Mouse (Mus musculus) MEL (cell line): ENCODE data around the gene Asphd1. TPM values are rescaled to one million over a fixed set of nuclear protein-coding genes. Genes with fewer than 3 reads are reported as not detected.

Source experiments
- DNase-seq: peaks from one replicate; pipeline ENCODE4 v3.0.0; 2011; ENCODE audit warnings: low read depth, low spot score
- H3K27ac ChIP-seq: 2 replicates; pipeline ENCODE4 v1.5.1; 2012; ENCODE audit warnings: low read depth, mild to moderate bottlenecking, control low read depth, low read length, moderate library complexity; ENCODE audit not compliant: control insufficient read depth
- H3K27me3 ChIP-seq, 2 experiments: fragments of 150-350 bp in 1 of 2; sonication (generic) in 1 of 2; 2 replicates each; pipeline ENCODE4 v1.6.1; 2012; ENCODE audit warnings: low read length in 2 of 2, mild to moderate bottlenecking in 2 of 2, improper control_type of control experiment in 1 of 2, moderate library complexity in 1 of 2; ENCODE audit not compliant: insufficient read depth in 2 of 2, control insufficient read depth in 1 of 2
- H3K36me3 ChIP-seq, 2 experiments: 2 replicates each; pipeline ENCODE4 v1.6.1; 2012 to 2014; ENCODE audit warnings: low read length in 2 of 2, improper control_type of control experiment in 1 of 2, inconsistent platforms in 1 of 2, mild to moderate bottlenecking in 1 of 2; ENCODE audit not compliant: insufficient read depth in 2 of 2, control insufficient read depth in 1 of 2
- H3K4me1 ChIP-seq, 2 experiments: fragments of 150-350 bp in 1 of 2; sonication (generic) in 1 of 2; 2 replicates each; pipeline ENCODE4 v1.6.1; 2012; ENCODE audit warnings: low read length in 2 of 2, improper control_type of control experiment in 1 of 2, mild to moderate bottlenecking in 1 of 2; ENCODE audit not compliant: insufficient read depth in 2 of 2, control insufficient read depth in 1 of 2
- H3K4me3 ChIP-seq, 2 experiments: fragments of 150-350 bp in 1 of 2; sonication (generic) in 1 of 2; 2 replicates each; pipeline ENCODE4 v1.5.1; 2012; ENCODE audit warnings: low read depth in 2 of 2, low read length in 2 of 2, mild to moderate bottlenecking in 2 of 2, moderate library complexity in 2 of 2, control low read depth in 1 of 2, improper control_type of control experiment in 1 of 2; ENCODE audit not compliant: control insufficient read depth in 1 of 2, insufficient read depth in 1 of 2
- H3K79me2 ChIP-seq: 2 replicates; pipeline ENCODE4 v1.6.1; 2012; ENCODE audit warnings: mild to moderate bottlenecking, low read length, moderate library complexity; ENCODE audit not compliant: control insufficient read depth, poor library complexity, insufficient read depth
- H3K9ac ChIP-seq: 2 replicates; pipeline ENCODE4 v1.6.1; 2012; ENCODE audit warnings: low read depth, mild to moderate bottlenecking, control low read depth, low read length, moderate library complexity; ENCODE audit not compliant: control insufficient read depth, poor library complexity, severe bottlenecking
- H3K9me3 ChIP-seq: fragments of 150-350 bp; sonication (generic); replicated peaks from 2 replicates; pipeline ENCODE4 v1.6.1; 2012; ENCODE audit warnings: mild to moderate bottlenecking, low read length, improper control_type of control experiment, moderate library complexity; ENCODE audit not compliant: insufficient read depth
- CHD1 ChIP-seq: IDR thresholded peaks from 2 replicates; pipeline ENCODE4 v1.6.1; 2012; ENCODE audit warnings: low read depth, mild to moderate bottlenecking, inconsistent platforms, low read length, improper control_type of control experiment
- CHD2 ChIP-seq: IDR thresholded peaks from 2 replicates; pipeline ENCODE4 v1.6.1; 2011; ENCODE audit warnings: low read length, improper control_type of control experiment
- ELF1 ChIP-seq: IDR thresholded peaks from 2 replicates; pipeline ENCODE4 v1.6.1; 2014; ENCODE audit warnings: low read depth, mild to moderate bottlenecking, inconsistent platforms, low read length, improper control_type of control experiment, moderate library complexity
- EP300 ChIP-seq, 2 experiments: IDR thresholded peaks; 2 replicates each; pipeline ENCODE4 v1.6.1; 2011; ENCODE audit warnings: improper control_type of control experiment in 2 of 2, low read length in 2 of 2, low read depth in 1 of 2, mild to moderate bottlenecking in 1 of 2
- GABPA ChIP-seq: IDR thresholded peaks from 2 replicates; pipeline ENCODE4 v1.6.1; 2012; ENCODE audit warnings: low read depth, mild to moderate bottlenecking, inconsistent platforms, low read length, improper control_type of control experiment, moderate library complexity
- GATA1 ChIP-seq: IDR thresholded peaks from 2 replicates; pipeline ENCODE4 v1.6.1; 2011; ENCODE audit warnings: low read depth, low read length, improper control_type of control experiment
- HCFC1 ChIP-seq: IDR thresholded peaks from 2 replicates; pipeline ENCODE4 v1.6.1; 2012; ENCODE audit warnings: low read depth, mild to moderate bottlenecking, inconsistent platforms, low read length, improper control_type of control experiment, moderate library complexity
- JUND ChIP-seq: IDR thresholded peaks from 2 replicates; pipeline ENCODE4 v1.6.1; 2011; ENCODE audit warnings: low read depth, mild to moderate bottlenecking, improper control_type of control experiment, low read length
- KAT2A ChIP-seq: conservative IDR thresholded peaks from 2 replicates; pipeline ENCODE4 v1.6.1; 2012; ENCODE audit warnings: low read depth, low read length, improper control_type of control experiment, inconsistent platforms
- MAFK ChIP-seq: IDR thresholded peaks from 2 replicates; pipeline ENCODE4 v1.6.1; 2011; ENCODE audit warnings: low read depth, mild to moderate bottlenecking, low read length, improper control_type of control experiment, borderline replicate concordance
- MXI1 ChIP-seq: IDR thresholded peaks from 2 replicates; pipeline ENCODE4 v1.6.1; 2011; ENCODE audit warnings: mild to moderate bottlenecking, low read depth, low read length, improper control_type of control experiment
- MYB ChIP-seq: IDR thresholded peaks from 2 replicates; pipeline ENCODE4 v1.6.1; 2011; ENCODE audit warnings: mild to moderate bottlenecking, low read depth, low read length, improper control_type of control experiment
- MYC ChIP-seq: IDR thresholded peaks from 2 replicates; pipeline ENCODE4 v1.6.1; 2011; ENCODE audit warnings: low read depth, mild to moderate bottlenecking, low read length, improper control_type of control experiment, moderate library complexity
- NELFE ChIP-seq: IDR thresholded peaks from 2 replicates; pipeline ENCODE4 v1.6.1; 2011; ENCODE audit warnings: low read depth, low read length, improper control_type of control experiment
- NRF1 ChIP-seq: IDR thresholded peaks from 2 replicates; pipeline ENCODE4 v1.6.1; 2014; ENCODE audit warnings: low read depth, mild to moderate bottlenecking, inconsistent platforms, low read length, improper control_type of control experiment, moderate library complexity; ENCODE audit not compliant: poor library complexity, insufficient read depth, severe bottlenecking
- POLR2A ChIP-seq, 2 experiments: IDR thresholded peaks; 2 replicates each; pipeline ENCODE4 v1.6.1; 2011 to 2012; ENCODE audit warnings: low read length in 2 of 2, mild to moderate bottlenecking in 2 of 2, control low read depth in 1 of 2, improper control_type of control experiment in 1 of 2, low read depth in 1 of 2, moderate library complexity in 1 of 2; ENCODE audit not compliant: control insufficient read depth in 1 of 2, insufficient read depth in 1 of 2, poor library complexity in 1 of 2
- POLR2AphosphoS2 ChIP-seq: IDR thresholded peaks from 2 replicates; pipeline ENCODE4 v1.6.1; 2011; ENCODE audit warnings: low read length, improper control_type of control experiment
- POLR2AphosphoS5 ChIP-seq: IDR thresholded peaks from 2 replicates; pipeline ENCODE4 v1.6.1; 2012; ENCODE audit warnings: low read depth, borderline replicate concordance, mild to moderate bottlenecking, inconsistent platforms, low read length, moderate library complexity, mixed read lengths
- RCOR1 ChIP-seq: IDR thresholded peaks from 2 replicates; pipeline ENCODE4 v1.6.1; 2012; ENCODE audit warnings: low read depth, mild to moderate bottlenecking, inconsistent platforms, low read length, improper control_type of control experiment
- SMC3 ChIP-seq: IDR thresholded peaks from 2 replicates; pipeline ENCODE4 v1.6.1; 2011; ENCODE audit warnings: low read depth, low read length, improper control_type of control experiment
- TAL1 ChIP-seq: IDR thresholded peaks from 2 replicates; pipeline ENCODE4 v1.6.1; 2012; ENCODE audit warnings: mild to moderate bottlenecking, inconsistent platforms, low read length, moderate library complexity, mixed read lengths
- TBP ChIP-seq: IDR thresholded peaks from 2 replicates; pipeline ENCODE4 v1.8.0; 2011; ENCODE audit warnings: low read depth, low read length, improper control_type of control experiment
- TCF12 ChIP-seq: IDR thresholded peaks from 2 replicates; pipeline ENCODE4 v1.6.1; 2014; ENCODE audit warnings: low read depth, mild to moderate bottlenecking, inconsistent platforms, low read length, improper control_type of control experiment, moderate library complexity
- USF2 ChIP-seq, 2 experiments: IDR thresholded peaks; 2 replicates each; pipeline ENCODE4 v1.6.1; 2011 to 2012; ENCODE audit warnings: improper control_type of control experiment in 2 of 2, low read length in 2 of 2, borderline replicate concordance in 1 of 2, inconsistent platforms in 1 of 2, low read depth in 1 of 2, mild to moderate bottlenecking in 1 of 2; ENCODE audit not compliant: insufficient read depth in 1 of 2
- ZC3H11A ChIP-seq: IDR thresholded peaks from 2 replicates; pipeline ENCODE4 v1.6.1; 2012; ENCODE audit warnings: low read depth, mild to moderate bottlenecking, inconsistent platforms, low read length, improper control_type of control experiment
- polyA plus RNA-seq, 2 experiments: library from polyadenylated mRNA; stranded (reverse) in 1 of 2; unstranded in 1 of 2; fragments of >175 nt in 1 of 2; fragments of >200 nt in 1 of 2; gene quantifications; 2 replicates each; pipeline versions ENCODE4 v1.2.1 to v1.2.4; 2012; ENCODE audit warnings: low replicate concordance in 2 of 2, low read depth in 1 of 2; ENCODE audit not compliant: insufficient read length in 2 of 2, insufficient read depth in 1 of 2, missing spikeins in 1 of 2
- total RNA-seq: library from RNA; depleted of rRNA; stranded (reverse); fragments of 300-350 nt; gene quantifications from 2 replicates; pipeline ENCODE4 v1.2.3, GENCODE M21; 2012

The Asphd1 gene
- total and polyA plus RNA-seq, 3 experiments, result 0.15 to 0.74 TPM; not detected in 1

- H3K27ac ChIP-seq, result no peak overlapping the region
- no peak for TF ChIP-seq POLR2AphosphoS5
- TF ChIP-seq EP300 (IDR thresholded peaks at IDR 0.05; ENCODE audit: low read depth in 1 of 2, low read length in 2 of 2), result peak; percentile 32 to 39; a peak in 3 of 4 replicates
- no peak for TF ChIP-seq USF2 (IDR thresholded peaks at IDR 0.05; ENCODE audit: borderline replicate concordance in 1 of 2, insufficient read depth in 1 of 2, low read depth in 1 of 2, low read length in 2 of 2)
- TF ChIP-seq TBP, result no peak
- TF ChIP-seq TCF12, result peak; percentile 46; the same call in 1 of the 2 replicates
- 0 out of 2 replicates have a peak, but pooled peaks have one; percentile 20 for TF ChIP-seq NELFE
- peak; percentile 42; the same call in 1 of the 2 replicates for TF ChIP-seq GATA1
- TF ChIP-seq ELF1, result no peak
- TF ChIP-seq TAL1, result peak; percentile 32; the same call in 1 of the 2 replicates
- TF ChIP-seq MAFK, result no peak
- no peak for TF ChIP-seq KAT2A
Observed at GRCm38 (mm10) chr7:126923999-126924398, 25.4 kb downstream of the Asphd1 start.

DNA sequence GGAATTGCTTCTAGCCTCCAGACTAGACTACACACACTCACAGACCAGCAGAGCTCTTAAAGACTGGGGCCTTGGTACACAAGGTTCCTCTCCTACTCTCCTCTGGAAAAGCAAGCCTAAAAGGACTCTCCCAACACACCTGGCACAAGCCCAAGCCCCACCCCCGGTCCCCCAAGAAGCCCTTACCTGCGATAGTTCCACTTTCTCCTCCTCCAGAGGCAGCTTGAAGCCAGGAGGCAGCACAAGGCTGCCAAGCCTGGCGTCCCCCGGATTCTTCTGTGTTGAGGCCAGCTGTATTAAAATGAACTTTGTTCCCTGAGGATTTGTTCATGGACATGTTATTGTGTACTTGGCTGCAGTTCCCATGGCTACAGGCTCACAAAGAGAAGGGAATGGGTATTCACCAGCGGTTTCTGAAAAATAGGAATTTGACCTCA is 26.7 kb downstream of the Asphd1 start, which contains the start of gene Tmem219:
Gene Tmem219 (minus strand): TSS at position 294 of the 437 bp plus-strand sequence.
- H3K9me3 ChIP-seq, result no peaks in the 10 kb centered on the region
- TF ChIP-seq GABPA (no peak), ZC3H11A (no peak), MYB (no peak), MXI1 (no peak), POLR2AphosphoS2 (no peak), POLR2A (IDR thresholded peaks at IDR 0.05; ENCODE audit: control insufficient read depth in 1 of 2, insufficient read depth in 1 of 2, low read depth in 1 of 2, low read length in 2 of 2, poor library complexity in 1 of 2) (no peak), CHD1 (no peak), HCFC1 (no peak), RCOR1 (no peak), TCF12 (no peak), GATA1 (no peak), JUND (no peak), POLR2AphosphoS5 (no peak), NELFE (no peak), SMC3 (no peak), CHD2 (no peak), MYC (no peak), NRF1 (no peak)
- H3K9ac ChIP-seq, result no peak within 1 kb of the TSS
- no peak for DNase-seq
- H3K4me1 ChIP-seq, result peaks cover 15 to 22% of the 10 kb centered on the region in 2 experiments
- no peaks in the 10 kb centered on the region for H3K27me3 ChIP-seq
- no peak within 1 kb of the TSS for H3K27ac ChIP-seq
- no peak within 1 kb of the TSS for H3K4me3 ChIP-seq
- peaks cover 0 to 18% of the 10 kb centered on the region in 2 experiments; a peak in 2 of 4 replicates for H3K36me3 ChIP-seq
- H3K79me2 ChIP-seq, result no peaks in the 10 kb centered on the region

More at GRCm38 (mm10) chr7:126923999-126924398, 25.4 kb downstream of the Asphd1 start:
- DNase-seq, result no peak
- Histone ChIP-seq H3K9me3 (no peaks in the 10 kb centered on the region), H3K36me3 (peaks cover 0 to 18% of the 10 kb centered on the region in 2 experiments; a peak in 2 of 4 replicates), H3K79me2 (peaks cover 3% of the 10 kb centered on the region), H3K4me3 (no peak overlapping the region), H3K27me3 (no peaks in the 10 kb centered on the region), H3K4me1 (peaks cover 20 to 26% of the 10 kb centered on the region in 2 experiments), H3K9ac (no peak overlapping the region)
